Mouse (Mus musculus): ENCODE results near the gene Pan2.

DNA sequence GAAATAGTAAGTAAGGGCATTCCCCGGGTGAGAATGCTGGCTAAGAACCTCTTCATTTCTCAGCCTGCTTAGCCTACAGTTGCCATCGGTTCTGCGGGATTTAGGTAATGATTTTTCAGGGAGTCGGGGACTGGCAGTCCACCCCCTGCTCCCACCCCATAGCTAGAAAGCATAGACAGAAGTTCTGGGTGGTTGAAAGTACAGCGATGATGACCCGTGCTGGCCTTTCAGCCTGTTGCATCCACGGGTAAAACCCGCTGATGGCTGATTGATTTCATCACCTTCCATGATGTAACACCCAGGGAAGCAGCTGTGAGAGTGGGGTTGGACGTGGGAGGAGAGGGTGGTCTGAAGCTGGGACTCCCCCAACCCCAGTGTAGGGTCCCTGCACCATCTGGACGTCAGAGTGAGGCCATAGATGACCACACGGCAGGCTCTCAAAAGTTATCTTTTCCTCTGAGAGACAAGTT, 4.4 kb upstream of the Pan2 start, which contains the start of gene Il23a:
- TF ChIP-seq CTCF (IDR thresholded peaks at IDR 0.05; ENCODE audit: low read depth) = no peak
- TF ChIP-seq EP300 (IDR thresholded peaks at IDR 0.05; ENCODE audit: low read depth) = no peak
